Mouse (Mus musculus): ENCODE measurements at regions not wholly inside any gene's neighbourhood (a gene's known extent, or its start where the extent isn't known, plus 50 kb on each side); places are given as distances from the start of the nearest gene placed in this dataset.
"Not testable (repeated sequence)": the region's sequence is repeated elsewhere in the genome, so short reads cannot be mapped to it uniquely, and the experiment has no call there.

DNA sequence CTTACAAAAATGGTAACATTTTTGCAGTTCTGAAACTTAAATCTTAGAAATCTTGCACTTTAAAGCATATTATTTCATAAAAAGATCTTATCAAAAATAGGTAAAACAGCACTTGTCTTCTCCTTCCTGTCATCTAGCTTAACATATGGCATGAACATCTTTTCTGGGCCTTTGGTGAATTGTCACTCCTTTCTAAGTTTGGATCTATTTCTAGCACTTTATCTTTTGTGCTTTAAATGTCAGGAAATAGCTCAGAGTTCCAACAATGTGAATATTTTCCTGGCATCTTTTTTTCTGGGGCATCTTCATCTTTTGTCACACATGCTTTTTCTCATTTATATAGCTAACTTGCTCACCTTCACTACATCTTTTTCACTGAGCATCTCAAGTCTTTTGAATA, 527.4 kb upstream of the Gm5150 start:
- no peak for DNase-seq (ENCODE audit: low spot score in 2 of 2)

DNA sequence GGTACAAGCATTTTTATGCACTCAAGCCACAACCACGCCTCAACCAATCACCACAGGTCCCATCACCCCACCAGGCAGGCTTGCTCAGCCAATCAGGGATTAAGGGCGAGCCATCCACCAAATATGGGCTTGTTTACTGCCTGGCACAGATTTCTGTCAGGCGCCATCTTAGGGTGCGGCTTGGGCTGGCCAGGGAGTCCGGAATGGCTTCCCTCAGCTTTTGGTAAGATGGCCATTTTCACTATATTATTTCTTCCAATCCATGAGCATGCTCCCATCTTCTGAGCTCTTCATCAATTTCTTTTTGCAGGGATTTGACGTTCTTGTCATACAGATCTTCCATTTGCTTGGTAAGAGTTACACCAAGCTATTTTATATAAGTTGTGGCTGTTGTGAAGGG, 521.3 kb upstream of the Gm5150 start:
- not testable (repeated sequence) for DNase-seq (ENCODE audit: low spot score in 2 of 2)

DNA sequence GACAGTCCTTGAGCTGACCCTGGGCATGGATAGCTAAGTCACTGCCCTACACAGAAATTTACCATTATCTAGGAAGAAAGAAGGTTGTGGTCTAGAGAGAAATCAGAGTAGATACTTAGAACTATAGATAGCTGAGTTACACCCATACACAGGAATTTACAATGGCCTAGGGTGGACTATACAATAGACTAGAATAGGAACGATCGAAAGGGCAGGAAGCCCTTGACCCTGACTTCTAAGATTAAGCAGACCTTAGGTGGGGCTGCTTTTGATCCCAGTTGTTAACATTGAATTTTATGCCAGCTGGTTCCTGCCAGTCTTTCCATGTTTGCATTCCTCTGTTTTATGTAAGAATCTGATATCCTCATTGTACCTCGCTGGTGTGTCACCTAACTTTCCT, 482.2 kb upstream of the Gm5150 start:
- DNase-seq (ENCODE audit: low spot score in 2 of 2) = not testable (repeated sequence)

DNA sequence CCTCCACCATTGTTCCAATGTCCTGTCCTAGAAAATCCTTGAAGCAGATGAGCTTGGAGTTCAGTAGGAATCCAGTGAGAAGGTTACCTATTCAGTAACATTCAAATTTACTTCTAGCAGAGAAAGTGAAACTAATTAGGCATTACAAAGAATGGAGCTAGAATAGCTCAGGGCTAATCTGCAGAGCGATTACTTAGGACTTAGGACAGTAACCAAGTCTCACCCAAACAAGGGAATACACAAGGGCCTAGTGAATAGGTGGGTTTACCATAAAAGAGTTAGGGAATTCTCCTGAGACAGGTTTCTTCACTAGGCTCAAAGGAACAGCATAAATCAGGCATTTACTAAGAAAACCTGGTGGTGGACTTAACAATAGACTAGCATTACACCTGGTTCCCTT, 476.5 kb upstream of the Gm5150 start:
- no peak for DNase-seq (ENCODE audit: low spot score in 2 of 2)

DNA sequence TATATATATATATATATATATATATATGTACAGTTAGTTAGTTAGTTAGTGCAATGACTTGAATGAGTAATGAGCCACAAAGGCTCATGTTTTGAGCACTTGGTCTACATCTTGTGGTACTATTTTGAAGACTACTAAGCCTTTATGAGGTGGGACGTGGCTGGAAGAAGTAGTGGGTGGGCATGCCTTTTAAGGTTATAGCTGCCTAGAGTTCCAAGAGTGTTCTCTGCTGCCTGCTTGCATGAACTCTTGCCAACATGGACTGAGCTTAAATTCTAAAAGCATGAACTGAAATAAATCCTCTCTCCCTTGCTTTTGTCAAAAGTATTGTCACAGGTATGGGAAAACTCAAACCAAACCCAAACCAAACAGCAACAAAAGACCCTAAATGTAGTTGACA, 465.1 kb upstream of the Gm5150 start:
- DNase-seq (ENCODE audit: low spot score in 2 of 2) = no peak

DNA sequence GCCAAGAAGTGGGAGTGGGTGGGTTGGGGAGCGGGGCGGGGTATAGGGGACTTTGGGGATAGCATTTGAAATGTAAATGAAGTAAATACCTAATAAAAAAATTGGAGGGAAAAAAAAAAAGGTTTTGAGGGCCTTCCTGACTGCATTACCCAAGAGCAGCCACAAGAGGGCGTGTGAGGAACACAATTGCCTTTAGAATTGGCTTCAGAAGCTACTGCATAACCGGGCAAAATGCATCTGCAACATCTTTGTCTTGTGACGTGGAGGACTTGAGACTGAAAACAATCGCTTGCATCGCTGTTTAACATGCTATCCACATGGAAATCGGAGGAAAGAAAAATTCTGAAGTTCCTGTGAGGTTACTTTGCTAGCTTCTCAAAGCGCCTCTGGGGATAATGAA, 460.2 kb upstream of the Gm5150 start:
- DNase-seq (ENCODE audit: low spot score in 2 of 2) = peak; percentile 22 to 66

DNA sequence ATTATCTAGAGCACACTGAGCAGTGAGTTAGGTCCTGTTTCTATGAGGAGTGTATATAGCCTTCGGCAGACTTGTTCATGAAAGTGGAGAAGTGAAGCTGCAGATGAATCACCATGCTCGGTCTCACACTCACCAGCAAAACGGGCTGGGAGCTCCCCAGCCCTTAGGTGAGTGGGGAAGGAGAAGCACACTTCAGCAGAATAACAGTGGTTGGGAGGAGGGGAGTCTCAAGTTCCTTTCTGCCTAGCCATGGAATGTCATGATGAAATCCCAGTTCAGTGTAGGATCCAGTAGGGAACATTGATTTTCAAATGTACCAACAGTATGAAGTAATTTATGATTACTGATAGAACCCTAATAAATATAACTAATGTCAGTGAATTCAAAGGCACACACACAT, 459.1 kb upstream of the Gm5150 start:
- DNase-seq (ENCODE audit: low spot score in 2 of 2) = no peak

DNA sequence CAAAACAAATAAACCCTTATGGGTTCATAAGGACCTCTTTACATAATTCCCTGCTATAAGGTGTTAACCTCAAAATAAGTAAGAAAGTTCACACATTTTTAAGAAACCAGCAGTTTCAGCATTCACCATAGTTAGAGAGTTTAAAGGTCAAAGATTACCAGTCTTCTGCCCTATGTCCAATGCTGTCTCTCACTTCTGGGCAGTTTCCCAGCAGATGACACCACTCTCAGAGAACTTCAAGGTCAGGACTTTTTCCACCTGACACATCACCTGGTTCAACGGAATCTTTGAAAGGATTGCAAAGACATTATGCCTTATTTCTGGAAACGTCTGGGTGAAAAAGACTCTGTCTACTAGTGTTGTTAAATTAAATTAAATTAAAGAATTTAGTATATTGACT, 458.1 kb upstream of the Gm5150 start:
- DNase-seq (ENCODE audit: low spot score in 2 of 2) = no peak

DNA sequence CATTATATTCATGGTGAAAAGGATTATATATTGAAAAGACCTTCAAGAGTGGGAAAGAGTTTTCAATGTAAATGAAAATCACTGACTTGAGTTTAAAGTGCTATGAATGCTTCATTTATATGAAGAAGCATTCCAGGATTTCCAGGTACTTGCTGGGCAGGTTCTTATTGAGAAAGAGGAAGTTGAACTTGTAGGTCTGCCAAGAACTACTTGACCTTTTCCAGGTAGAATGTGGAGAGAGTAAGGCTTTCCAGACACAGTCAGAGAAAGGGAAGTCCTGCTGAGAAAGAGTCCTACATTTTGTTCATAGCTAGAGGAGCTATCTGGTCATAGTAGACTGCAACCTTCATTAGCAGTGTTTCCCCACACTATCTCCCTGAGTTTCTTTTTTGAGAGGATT, 426.8 kb upstream of the Gm5150 start:
- no peak for DNase-seq (ENCODE audit: low spot score in 2 of 2)

DNA sequence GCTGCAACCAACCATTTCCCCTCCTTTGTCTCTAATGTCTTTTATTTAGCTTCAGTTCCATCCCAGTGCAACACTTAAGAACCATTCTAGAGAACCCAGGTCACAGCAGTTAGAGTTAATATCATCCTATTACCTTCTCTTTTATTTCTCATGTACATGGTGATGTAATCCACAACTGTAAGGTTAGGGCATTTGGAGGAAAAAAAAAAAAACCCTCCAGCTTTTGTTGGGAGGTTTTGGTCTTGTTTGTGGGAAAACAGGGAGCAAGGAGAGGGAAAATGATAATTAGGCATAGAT, 425.5 kb upstream of the Gm5150 start:
- no peak for DNase-seq (ENCODE audit: low spot score in 2 of 2)

DNA sequence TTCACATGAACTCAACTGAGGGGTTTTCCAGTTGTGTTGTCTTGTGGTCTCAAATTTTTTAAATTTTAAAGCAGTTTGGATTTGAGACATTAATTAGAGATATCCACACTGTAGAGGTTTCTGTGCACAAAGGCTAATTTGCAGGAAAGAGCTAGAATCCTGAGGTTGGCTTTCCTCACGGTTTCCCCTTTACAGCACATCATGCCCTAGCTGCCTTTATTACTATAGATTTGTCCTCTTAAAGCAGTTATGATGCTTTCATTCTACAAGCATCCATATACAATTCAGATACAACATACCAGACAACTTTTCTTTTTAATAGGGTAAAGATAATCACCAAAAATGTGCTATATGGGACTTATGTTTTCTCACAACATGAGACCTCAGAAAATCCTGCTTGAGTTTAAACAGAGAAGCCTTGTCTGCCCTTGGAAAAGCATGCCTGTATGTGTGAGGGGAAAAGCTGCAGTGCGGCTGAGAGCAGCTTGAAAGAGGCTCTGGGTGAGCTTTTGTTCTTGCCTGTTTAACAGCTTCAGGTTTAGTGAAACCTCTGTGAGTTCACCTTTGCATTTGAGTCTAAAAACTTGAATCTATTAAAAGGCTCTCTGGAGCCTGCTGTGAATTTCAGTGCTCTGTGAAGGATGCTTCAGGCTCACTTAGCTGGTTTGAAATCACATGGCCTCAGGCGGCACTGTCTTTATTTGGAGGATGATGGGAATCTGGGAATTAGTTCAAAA, 425.0 kb upstream of the Gm5150 start:
- DNase-seq (ENCODE audit: low spot score in 2 of 2) = no peak
